Mouse (Mus musculus) urinary bladder, postnatal 36 days (tissue): ENCODE data around the gene Trim16.

Experiments
- DNase-seq, 2 experiments: peaks; one replicate each; pipeline ENCODE4 v3.0.0; 2022; ENCODE audit warnings: low spot score in 2 of 2, mixed read lengths in 1 of 2

The Trim16 gene

DNA sequence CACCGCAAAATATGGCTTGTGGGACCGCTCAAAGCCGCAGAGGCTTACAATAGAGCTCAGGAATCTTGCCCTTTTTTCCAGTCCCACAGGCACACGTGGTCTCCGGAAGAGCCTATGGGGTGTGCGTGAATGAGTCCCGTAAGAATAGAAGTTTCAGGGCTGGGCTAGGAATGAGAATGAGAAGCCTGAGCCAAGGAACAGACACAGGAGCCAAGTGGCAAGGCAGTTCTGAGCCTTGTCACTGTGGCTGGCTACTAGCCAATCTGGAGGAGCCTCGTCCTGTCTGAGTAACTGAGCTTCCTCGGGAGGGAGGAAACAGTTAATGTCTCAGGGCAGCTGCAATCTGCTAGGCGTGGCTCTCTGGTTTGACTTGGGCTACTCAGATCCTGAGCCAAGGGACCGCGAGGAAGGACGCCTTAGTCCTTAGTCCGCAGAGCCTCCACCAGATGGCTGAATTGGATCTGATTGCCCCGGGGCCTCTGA lies at the start of gene Trim16:
Trim16 (plus strand) TSS at position 173 of the 483 bp plus-strand sequence.
- peak; percentile 77 to 85 for DNase-seq

DNA sequence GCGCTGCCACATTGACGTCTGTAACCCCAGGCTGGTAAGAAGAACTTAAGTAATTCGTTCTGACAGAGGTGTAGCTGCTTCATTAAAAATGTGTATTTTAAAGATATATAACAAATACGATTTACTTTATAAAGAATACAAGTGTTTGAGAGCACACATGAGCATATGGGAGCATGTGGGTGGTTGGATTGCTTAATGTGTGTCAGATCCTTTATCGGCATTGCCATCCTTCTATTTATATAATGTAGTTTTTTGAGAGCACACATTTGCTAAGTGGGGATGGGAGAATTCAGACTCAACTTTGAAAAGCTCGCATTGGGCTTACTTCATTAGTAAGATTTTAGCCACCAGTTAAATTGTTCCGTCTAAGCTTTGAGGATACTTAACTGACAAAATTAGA lies 43.5 kb upstream of the Trim16 start:
- no peak for DNase-seq

DNA sequence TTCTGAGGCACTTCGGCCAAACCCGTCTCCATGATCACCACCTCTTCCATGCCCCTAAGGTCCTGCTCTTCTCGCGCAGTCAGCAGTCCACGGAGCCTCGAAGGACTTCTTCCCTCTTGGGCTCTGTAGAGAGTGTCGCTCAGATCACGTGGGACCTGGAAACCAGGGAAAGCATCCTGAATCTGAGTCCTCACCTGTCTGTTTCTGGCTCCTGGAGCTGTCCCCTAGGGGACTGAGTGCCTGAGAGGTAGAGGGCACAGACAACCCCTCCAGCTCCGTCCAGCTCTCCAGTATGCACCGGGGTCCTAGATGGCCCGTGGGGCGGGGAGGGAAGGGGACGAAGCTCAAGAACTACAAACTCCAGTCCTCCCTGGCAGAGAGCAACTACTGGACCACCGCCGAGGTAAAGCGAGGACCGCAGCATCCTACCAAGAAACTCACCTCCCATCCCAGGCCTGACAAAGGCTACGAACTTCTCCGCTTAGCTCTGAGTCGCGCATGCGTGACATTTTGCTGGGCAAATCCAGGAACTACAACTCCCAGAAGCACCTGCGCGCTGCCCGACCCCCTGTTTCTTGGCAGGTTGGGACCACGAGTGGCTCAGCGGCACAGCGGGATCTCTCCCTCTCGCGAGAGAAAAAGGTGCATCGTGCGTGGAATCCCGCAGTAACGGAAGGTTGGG lies 31.0 kb upstream of the Trim16 start, which contains the start of gene Zfp286:
Zfp286 (minus strand) TSS at position 528 of the 682 bp plus-strand sequence.
- peak; percentile 65 to 76 for DNase-seq

DNA sequence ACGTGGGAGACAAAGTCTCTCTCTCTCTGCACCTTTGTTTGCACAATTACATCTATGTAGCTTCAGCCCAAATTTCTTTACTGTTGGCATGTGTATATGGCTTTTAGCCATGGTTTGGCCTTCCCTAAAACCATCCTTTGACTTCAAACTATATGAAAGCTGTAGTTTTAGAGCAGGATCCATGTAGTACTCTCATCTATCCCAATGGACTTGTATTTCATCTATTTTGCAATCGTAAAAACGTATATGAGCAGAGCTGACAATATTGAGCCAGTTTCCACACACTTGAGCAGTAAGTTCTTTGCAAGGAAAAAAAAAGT lies 30.5 kb upstream of the Trim16 start:
- no peak for DNase-seq

DNA sequence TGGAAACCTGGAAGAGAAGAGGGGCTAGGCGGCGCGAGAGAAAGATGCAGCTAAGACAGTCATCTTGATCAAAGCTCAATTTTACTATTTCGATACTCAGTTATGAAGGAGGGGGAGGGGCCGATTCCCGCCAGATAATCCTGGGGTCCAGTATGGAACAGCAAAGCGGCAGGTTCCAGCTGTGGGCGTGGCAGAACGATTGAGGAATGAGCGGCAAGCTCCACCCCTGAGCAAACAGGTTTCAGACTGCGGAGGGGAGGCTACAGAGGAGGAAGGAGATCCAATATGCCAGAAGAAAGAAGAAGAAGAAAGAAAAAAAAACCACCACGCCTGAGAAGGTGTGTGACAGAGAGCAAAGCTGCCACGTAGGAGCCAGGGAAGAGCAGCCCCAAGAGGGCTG lies 15.9 kb upstream of the Trim16 start:
- DNase-seq, result no peak

DNA sequence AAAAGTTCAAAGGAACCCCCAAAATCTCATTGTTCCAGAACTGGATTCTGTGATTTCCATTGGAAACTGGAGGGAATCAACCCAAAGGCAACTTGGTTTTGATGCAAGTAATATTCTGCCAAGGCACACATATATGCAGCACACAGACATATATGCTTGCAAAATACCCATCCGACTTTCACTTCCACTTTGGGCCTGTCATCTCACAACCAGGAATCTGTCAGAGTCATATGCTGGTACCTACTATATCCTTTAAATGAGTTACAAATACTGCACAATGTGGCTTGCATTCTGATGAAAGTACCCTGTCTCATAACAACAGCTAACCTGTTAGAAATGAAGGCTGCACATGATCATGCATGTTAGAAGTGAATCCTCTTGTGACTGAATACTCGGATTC lies 12.1 kb upstream of the Trim16 start:
- DNase-seq, result no peak

DNA sequence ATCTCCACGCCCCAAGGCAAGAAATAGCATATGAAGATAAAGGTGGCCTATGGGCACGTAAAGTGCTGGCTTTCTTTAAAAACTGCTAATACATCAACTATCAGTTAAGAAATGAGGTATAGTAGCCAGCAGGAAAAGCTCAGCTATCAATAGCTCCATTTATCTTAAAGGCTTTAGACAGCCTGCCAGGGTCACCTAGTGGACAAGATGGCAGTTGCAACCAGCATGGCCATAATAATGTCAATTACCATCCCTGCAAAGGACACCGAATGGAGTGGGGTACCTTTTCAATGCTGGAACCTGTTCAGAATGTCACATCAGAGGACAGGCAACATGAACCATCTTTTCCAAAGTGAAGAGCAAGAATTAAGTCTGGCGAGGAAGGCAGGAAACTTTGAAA lies 10.8 kb upstream of the Trim16 start:
- no peak for DNase-seq

DNA sequence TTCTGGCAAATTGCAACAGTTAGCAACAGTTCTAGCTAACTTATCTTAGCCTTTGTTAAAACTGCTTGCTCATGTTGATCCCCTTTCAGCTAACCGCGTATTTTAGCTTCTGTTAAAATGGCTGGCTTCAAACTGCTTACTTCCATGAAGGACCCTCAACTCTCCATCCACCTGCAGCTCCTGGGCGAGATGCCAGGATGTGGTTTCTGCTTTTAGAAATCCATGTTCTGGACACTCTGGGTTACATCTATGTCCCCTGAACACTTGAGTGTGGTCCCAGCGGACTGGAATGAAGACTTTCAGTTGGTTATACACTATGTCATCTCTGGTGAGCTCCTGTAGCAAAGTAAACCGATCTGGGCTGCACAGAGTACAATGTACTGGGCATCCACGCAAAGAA lies 7.8 kb upstream of the Trim16 start:
- DNase-seq, result no peak

DNA sequence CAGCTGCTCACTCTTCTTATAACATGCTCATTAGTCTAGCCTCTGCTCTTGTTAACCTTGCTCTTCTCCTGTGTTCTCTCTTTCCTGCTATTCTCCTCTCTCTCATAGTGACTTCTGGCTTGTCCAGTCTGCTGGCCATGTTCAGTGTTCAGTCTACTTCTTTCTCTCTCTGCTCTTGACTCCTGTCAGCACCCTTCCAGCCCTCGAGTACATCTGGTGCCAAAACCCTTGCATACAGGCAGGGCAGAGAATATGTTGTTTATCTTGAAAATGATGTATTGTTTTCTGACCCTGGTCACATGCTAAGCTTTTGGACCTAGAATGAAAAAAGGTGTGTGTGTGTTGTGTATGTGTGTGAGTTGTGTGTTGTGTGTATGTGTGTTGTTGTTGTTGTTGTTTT lies 6.5 kb upstream of the Trim16 start:
- DNase-seq, result no peak

DNA sequence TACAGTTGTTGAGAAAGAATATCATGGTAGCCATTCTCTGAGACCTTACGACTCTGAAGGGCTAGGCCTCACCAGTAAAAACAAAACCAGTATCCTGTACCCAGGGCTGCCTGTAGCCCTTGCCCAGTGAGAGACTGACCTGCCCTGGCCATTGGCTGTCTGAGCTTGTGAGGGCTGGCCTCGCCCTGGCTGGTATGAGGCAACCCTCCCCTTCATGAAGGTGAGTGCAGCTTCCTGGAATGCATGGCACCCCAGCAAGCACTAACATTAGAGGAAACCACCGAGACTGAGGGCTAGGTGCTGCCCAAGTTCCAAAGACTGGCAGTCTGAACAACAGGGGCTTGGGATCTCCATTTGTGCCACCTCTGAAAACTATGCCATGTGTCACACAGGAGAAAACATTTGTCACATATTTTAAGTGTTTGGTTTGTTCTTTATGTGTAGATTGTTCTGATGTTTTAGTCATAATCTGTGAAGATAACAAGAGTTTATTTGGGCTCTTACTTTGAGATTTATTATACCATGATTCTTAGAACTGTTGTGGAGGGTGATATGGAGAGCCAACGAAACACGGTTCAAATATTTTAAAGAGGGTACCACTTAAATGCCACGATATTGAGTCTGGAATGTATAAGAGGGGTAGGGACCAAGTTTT lies 5.9 kb upstream of the Trim16 start:
- peak; percentile 43 to 49 for DNase-seq

DNA sequence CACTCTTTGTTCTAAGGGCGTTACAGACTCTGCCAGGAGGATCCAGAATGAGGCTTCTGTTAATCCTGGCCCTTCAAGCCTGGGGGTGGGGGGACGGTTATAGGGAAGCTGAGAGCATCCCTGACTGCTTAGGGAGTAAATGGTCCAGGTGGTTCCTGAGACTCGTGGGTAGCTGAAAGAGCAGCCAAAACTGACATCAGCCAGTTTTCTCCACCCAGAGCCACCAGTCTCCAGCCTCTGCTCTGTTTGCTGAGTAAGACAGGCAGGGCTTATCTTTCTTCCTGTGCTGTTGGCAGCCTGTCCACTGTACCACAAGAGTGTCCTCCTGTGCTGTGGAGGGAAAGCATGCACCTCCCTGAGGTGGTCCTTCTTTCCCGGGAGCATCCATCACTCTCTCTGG lies 5.4 kb upstream of the Trim16 start:
- no peak for DNase-seq

DNA sequence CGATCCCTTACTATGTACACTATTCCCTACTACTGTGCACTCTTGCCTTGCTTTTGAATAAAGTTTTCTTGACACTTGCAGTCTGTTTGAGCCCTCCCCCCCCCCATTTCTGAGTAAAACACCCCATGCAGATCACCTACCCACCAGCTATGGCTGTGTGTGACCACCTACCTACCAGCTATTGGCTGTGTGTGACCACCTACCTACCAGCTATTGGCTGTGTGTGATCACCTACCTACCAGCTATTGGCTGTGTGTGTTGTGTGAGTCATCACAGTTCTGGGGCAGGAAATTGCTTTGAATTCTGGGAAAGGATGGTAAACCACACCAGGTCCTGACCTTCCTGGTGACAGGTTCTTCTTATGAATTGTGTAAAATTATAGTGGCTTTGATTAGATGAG lies 4.6 kb upstream of the Trim16 start:
- no peak for DNase-seq

DNA sequence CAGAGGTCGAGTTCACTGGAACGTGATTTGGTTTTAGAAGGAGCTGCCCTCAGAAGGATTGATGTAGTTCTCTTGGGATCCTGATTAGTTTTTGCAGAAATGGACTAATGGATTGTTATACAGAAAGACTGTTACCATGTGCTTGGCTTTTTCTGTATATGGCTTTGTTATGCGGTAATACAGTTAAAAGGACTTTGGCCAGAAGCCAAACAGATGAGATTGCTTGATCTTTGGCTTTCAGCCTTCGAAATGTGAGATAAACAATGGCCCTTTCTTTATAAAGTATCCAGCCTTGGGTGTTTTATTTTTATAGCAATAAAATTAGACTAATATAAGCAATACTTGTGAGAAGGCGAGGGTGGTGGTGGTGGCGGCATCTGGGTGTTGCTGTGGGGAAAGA lies 3.4 kb upstream of the Trim16 start:
- DNase-seq, result no peak

DNA sequence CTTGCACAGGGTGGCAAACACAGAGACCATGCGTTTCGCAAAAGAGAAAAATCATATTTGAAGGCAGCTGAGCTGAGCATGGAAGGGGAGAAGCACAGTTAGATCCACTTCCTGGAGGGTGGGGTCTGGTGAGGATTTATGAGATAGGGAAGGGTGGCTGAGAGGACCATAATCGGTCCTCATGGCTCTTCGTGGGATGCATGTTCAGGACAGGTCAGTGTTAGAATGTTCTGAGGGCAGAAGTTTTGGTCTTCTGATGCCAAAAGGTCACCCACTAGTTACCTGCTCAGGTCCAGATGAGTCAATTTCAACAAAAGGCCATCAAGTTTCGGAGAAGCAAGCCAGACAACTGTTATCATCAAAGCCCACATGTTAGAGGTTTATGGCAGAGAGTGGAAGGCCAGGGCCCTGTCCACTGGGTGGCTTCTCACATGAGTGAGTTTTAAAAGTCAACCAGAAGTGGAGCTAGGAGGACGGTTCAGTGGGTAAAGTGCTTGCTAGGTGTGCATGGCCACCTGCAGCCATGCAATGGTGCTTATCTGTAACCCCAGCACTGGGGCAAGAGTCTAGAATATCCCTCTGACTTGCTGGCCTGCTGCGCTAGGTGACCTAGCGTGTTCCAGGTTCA lies 858 bp upstream of the Trim16 start:
- DNase-seq, result no peak

DNA sequence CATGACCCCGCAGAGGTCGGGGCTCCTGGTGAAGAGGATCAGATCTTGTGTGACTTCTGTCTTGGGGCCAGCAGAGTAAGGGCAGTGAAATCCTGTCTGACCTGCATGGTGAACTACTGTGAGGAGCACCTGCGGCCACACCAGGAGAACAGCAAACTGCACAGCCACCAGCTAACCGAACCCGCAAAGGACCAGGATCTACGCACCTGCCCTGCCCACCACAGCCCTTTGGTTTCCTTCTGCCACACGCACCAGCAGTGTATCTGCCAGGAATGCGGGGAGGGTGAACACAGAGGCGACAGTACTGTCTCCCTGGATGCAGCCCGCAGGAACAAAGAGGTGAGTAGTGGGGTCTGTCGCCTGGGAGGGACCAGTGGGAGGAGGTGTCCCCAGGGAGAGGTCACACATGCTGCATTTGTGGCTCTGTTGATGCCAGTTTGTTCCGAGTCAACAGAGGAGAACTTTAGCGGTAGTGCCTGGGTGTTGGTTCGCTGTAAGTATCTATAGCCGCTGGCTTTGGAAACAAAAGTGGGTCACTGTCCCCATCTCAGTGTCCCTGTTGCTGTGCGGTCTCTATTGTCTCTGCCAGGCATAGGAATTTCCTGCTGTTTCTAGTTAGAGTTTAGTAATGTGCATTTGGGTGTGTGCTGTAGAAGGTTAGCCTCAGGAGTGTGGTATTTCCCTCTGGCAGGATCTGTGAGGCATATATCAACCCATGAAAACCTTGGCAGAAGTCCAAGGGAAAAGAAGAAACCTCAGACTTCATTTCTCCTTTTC lies 818 bp downstream of the Trim16 start:
- DNase-seq, result peak; percentile 21 to 32

DNA sequence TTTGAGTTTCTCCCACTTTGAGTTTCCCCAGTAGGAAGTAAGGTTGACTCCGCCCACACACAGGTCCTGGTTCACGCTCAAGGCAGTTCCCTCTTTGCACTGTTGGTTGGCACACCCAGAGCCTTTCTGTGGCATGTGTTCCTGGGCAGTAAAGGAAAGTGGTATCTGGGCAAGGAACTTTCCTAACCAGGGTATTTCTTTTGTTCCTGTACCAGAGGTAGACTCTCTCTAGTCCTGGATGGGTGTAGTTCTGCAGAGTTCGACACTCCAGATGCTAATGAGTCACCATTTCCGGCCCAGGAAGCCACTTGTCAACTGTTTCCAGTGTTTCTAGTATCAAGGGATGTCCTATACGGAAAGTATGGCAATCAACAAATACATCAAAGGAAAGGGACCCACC lies 1.9 kb downstream of the Trim16 start:
- peak; percentile 44 to 56 for DNase-seq

DNA sequence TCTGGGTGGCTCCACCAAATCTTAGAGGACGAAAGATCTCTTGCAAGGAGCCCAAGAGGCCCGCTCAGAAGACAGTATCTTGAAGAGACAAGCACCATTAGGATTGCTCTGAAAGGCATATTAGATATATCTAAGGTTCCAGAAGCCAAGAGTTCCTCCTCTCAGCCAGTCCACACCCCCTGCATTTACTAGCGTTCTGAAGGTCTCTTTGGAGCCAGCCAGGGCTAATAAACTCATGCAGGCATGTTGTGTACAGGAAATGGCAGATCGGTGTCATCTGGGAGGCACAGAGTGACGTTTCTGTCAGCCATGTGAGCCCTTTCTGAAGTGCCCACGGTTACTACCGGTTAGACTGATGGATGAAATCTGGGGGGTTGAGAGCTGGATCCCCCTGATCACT lies 4.2 kb downstream of the Trim16 start:
- DNase-seq, result peak; percentile 12 to 28

DNA sequence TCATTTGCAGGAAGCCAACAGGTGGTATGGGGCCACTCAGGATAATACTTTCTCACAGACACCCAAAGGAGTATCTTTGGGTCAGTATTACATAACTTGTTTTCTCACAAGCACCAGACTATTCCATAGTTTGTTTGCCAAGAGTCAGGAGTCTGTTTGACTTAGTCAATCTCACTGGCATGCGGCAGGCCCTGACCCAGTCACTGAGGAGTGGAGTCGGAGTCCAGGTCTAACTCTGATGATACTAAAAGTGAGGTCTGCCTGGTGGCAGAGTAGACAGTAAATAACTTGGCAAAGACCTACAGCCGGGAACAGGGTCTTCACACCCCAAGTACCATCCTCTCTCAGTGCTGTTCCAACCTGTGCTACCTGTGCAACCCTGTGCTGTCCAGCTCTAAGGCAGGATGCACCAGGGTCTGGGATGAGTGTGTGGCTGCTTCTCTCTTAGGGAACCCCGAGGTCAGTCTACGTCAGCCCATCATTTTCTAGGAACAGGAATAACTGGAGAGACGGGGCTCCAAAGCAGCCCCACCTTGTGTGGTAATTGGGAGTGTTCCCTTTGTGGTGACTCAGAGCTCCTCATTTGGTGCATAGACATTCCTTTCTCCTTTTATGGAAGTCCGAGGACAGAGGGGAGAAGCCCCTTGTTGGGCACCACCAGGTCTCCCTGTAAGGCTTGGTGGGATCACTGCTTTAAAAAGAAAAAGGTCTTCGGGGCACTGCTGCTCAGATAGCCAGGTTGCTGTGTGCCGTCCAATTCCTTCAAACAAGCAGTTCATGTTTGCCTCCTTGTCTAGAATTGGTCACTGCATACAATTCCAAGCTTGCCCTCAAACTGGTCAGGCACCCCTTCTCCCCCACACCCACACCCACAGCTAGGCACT lies 5.4 kb downstream of the Trim16 start:
- DNase-seq, result peak; percentile 44 to 52

DNA sequence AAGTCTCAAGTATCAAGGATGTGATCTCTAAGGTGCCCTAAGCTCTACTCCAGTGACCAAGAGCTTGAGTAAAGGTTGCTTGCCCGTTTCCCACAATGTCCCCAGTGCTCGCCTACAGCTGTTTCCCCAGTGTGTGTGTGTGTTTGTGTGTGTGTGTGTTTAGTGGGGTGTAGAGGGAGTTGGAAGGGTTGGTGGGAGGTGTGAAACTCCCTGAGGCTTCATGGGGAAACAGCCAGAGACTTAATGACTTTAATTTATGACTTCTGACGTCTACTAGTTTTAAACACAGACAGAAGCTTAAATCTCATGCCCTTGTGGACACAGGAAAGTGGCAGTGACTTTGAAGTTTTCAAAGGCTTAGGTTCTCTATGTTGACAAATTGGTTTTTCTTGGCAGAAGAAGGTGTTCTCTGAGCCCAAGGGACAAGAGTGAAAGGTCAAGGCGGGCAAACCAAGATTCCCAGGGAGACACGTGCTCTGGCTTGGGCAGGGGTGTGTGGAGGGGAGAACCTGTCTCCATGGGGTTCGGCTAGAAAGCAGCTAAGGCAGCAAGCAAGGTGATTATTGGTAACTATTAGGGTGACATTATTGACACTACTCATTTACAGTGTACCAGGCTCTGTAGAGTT lies 6.2 kb downstream of the Trim16 start:
- DNase-seq, result peak in 1 of 2 experiments; percentile 52

DNA sequence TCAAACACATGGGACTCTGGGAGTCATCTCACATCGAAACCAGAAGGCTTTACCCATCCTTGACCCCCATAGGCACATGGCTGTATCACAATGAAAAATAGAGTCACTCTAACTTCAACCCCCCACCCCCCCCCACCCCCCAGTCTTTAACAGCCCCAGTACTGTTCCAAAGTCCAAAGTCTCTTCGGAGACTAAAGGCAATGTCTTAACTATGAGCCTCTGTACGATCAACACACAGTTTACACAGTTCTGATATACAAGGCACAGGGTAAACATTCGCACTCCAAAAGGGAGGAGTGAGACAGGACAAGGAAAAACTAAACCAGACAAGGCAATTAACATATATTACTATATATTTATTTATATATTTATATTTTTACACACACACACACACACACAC lies 7.1 kb downstream of the Trim16 start:
- no peak for DNase-seq

DNA sequence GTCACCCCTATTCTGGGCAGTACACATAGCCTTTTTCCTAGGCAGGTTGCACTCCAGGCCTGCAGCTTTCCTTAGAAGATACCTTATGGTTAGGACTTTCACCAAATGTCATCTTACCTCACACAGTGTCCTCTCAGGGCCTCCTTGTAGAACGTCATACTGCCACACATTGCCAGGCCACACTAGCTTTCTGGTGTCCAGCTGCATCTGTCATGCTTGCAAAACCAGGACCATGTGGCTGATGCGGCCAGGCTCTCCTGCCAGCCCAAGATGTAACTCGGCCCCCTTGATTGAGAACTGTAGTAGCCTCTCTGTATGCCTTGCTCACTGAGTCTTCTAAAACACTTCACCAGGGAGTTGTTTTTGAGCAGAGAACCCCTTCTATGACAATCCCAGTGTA lies 7.9 kb downstream of the Trim16 start:
- DNase-seq, result no peak
